Mouse (Mus musculus) olfactory bulb, adult 2 months (tissue): ENCODE measurements around the gene Zbtb37.

Experiments
- CTCF ChIP-seq: fragments of 200-500 bp; IDR thresholded peaks from 2 replicates; pipeline ENCODE4 v1.5.1; 2012; ENCODE audit warnings: low read depth, mild to moderate bottlenecking, low read length, moderate library complexity; ENCODE audit not compliant: insufficient read depth
- POLR2A ChIP-seq: fragments of 200-500 bp; IDR thresholded peaks from 2 replicates; pipeline ENCODE4 v1.6.1; 2012; ENCODE audit warnings: mild to moderate bottlenecking, low read depth, low read length, moderate library complexity; ENCODE audit not compliant: insufficient read depth

DNA sequence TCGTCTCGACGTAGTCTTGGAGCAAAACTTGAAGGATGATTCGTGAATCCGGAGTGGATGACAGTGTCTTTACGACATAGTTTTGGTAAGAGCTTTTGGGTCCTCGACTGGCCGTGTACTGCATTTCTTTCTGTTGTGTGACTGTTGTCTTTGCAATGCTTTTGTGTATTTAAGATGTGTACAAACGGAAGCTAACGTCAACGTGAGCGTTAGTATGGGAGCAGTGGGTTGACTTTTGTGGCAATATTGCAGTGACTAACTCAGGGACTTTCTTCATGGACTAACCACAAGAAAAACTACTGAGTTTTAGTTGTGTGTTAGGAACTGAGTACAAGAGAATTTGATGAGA lies 36.6 kb upstream of the Zbtb37 start:
- TF ChIP-seq CTCF (no peak), POLR2A (no peak)
